Mouse (Mus musculus) Muller cell, postnatal 12 days (primary cell): ENCODE measurements around the gene Hltf.
"Not testable (repeated sequence)": the region's sequence is repeated elsewhere in the genome, so short reads cannot be mapped to it uniquely, and the experiment has no call there.

Experiments used
- DNase-seq: peaks from one replicate; pipeline ENCODE4 v3.0.0-alpha.2; 2015; ENCODE audit errors: inconsistent ontology term

Hltf gene

GRCm38 (mm10) chr3:20057306-20058196 is at the start of gene Hltf:
Hltf (plus strand) TSS chr3:20057811.
- DNase-seq = peak; percentile 97

GRCm38 (mm10) chr3:20010464-20010863 is 47.1 kb upstream of the Hltf start:
- no peak for DNase-seq

- not testable (repeated sequence) for DNase-seq
Observed at GRCm38 (mm10) chr3:20010905-20011304, 46.7 kb upstream of the Hltf start.

GRCm38 (mm10) chr3:20014454-20014853 is 43.2 kb upstream of the Hltf start:
- DNase-seq = no peak

GRCm38 (mm10) chr3:20018076-20018475 is 39.5 kb upstream of the Hltf start:
- no peak for DNase-seq

- DNase-seq = no peak
Observed at GRCm38 (mm10) chr3:20023832-20024231, 33.8 kb upstream of the Hltf start.

- no peak for DNase-seq
Observed at GRCm38 (mm10) chr3:20026481-20026880, 31.1 kb upstream of the Hltf start.

- no peak for DNase-seq
Observed at GRCm38 (mm10) chr3:20026996-20027689, 30.5 kb upstream of the Hltf start.

- DNase-seq = no peak
Observed at GRCm38 (mm10) chr3:20027788-20028187, 29.8 kb upstream of the Hltf start.

GRCm38 (mm10) chr3:20028640-20029039 is 29.0 kb upstream of the Hltf start:
- DNase-seq = no peak

GRCm38 (mm10) chr3:20030807-20031206 is 26.8 kb upstream of the Hltf start:
- no peak for DNase-seq

- DNase-seq = peak; percentile 15
Observed at GRCm38 (mm10) chr3:20033761-20034718, 23.6 kb upstream of the Hltf start.

GRCm38 (mm10) chr3:20034719-20035404 is 22.7 kb upstream of the Hltf start, which contains the start of gene Hps3:
Hps3 (minus strand) TSS chr3:20035315.
- peak; percentile 89 for DNase-seq

GRCm38 (mm10) chr3:20036069-20036468 is 21.5 kb upstream of the Hltf start:
- DNase-seq = no peak

GRCm38 (mm10) chr3:20041461-20041860 is 16.1 kb upstream of the Hltf start:
- DNase-seq = not testable (repeated sequence)

- not testable (repeated sequence) for DNase-seq
Observed at GRCm38 (mm10) chr3:20044736-20045135, 12.9 kb upstream of the Hltf start.

GRCm38 (mm10) chr3:20058197-20058541 is 558 bp downstream of the Hltf start:
- DNase-seq = peak; percentile 19

GRCm38 (mm10) chr3:20076145-20077053 is 18.8 kb downstream of the Hltf start:
- peak; percentile 38 for DNase-seq

GRCm38 (mm10) chr3:20082161-20082560 is 24.6 kb downstream of the Hltf start:
- DNase-seq = no peak

- DNase-seq = no peak
Observed at GRCm38 (mm10) chr3:20103830-20104229, 46.2 kb downstream of the Hltf start.
